Mouse (Mus musculus) kidney, postnatal 14 days (tissue): Measurements from ENCODE around the gene Hes1.

Experiments used
- DNase-seq: peaks from one replicate; pipeline ENCODE4 v3.0.0; 2022; ENCODE audit warnings: mixed read lengths

Hes1 gene

DNA sequence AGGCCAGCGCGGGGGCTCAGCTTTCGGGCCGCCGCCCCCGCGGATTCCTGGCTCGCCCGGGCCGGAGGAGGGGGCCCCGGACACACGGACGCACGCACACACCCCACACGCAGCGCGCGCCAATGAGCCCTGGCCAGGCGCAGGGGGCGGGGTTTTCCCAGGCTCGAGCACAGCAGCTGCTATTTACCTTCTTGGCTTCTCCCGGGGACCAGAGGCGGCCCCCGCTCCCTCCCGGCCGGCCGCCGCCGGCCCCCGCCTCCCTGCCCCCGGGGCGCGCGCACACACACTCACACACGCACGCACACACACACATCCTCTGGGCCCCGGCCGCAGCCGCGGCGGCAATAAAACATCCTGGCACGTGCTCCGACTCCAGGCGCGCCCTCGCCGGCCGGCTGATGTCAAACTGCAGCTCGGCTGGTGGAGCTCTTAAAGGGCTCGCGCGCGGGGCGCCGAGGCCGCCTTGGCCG is at the start of gene Hes1:
Gene Hes1, plus strand, starts transcription at position 401 of the 470 bp plus-strand sequence.
- peak; percentile 98 for DNase-seq

DNA sequence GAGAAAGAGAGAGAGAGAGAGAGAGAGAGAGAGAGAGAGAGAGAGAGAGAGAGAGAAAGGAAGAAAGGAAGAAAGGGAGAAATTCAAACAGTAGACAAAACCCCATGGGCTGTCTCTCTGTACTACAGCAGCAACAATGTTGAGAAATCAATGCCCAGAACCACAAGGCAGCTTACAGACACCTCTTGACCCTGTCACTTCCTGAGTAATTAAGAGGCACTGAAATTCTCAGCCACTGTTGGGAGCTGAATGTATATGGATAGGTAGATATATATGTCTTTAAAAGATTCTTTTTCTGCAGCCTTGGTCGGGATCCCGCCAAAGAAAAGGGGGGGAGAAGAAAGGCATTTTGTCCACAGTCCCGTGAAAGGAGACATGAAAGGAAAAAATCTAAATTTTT is 48.1 kb upstream of the Hes1 start:
- DNase-seq, result no peak

GRCm38 (mm10) chr16:30020124-30020523 is 44.1 kb upstream of the Hes1 start:
- DNase-seq, result peak; percentile 48

DNA sequence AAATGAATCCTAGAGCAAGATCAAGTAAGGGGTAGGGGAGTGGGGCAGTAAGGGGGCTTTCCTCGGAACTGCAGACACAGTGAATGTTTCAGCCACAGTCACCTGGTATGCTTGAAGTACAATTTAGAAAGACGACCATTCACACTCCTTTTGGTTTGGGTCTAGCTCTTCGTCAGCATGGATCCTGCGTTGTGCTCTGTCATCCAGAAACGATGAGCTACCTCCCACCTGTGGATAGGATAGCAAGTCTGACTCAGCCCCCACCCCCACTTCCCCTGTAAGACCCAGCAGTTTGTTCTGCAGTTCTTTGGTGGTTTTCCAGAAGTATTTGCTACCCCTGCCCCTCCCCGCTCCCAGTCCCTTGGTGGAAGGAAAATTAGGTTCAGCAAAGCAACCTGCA is 41.8 kb upstream of the Hes1 start:
- DNase-seq, result no peak

DNA sequence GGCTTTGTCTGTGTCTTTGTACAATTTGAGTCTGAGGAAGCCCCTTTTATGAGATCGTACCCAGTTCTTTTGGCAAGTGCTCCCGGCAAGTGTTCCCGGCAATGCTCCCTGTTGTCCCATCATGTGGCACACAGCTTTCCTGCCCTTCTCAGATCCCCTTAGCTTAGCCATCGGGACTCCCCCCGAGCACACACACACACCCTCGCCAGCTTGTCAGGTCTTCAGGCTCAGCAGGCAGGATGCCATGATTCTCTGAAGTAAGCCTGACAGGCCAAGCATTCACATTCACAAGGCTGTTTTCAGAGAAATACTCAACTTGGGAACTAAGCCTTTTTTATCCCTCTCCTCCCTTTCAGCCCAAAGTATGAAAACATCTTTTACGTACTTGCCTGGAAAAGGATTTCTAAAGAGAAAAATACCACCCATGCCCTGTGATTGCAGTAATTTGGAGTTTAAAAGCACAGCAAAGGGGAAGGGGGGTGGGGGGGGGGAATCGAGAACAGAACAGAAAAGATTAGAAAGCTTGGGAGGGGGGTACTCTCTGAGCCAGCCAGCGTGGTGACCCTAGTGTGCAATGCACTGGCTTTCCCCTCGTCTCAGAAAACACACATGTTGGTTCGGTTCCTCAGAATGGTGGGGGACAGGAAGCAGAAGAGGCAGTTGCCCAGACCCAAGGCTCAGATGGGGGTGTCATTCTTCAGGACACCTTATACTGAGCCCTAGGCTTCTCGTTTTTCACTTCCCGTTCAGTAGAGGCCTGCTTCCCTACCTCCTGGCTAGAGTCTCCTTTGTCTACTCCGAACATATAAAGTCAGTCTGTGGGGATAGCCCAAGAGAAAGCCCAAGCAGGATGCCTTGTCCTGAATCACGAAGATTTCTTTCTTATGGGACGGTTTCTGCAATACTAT is 41.0 kb upstream of the Hes1 start:
- DNase-seq, result no peak

DNA sequence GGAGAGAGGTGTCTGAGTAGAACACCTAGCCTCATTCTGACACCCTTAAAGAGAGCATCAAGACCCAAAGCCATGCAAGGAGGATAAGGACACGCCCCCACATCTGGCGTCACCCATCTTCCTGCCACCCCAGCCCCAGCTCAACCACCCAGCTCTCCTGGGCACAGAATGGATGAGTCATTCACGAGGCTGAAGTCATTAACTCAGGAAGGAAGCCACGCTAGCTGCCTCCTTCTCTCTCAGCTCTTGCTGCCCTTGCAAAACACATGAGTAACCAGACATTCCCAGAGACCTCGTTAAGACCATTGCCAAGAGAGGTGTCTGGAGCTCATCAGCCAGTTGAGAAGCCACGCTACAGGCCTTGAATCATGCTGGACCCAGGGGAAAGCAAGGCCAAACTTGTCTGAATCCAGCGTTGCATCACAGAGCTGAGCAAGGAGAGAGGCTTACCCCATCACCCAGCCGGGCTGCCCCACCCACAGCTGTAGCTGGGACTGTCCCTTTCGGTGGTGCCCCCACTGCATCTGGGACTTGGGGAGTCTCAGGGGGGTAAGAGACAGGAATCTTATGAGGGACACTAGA is 39.4 kb upstream of the Hes1 start:
- DNase-seq, result peak; percentile 24

DNA sequence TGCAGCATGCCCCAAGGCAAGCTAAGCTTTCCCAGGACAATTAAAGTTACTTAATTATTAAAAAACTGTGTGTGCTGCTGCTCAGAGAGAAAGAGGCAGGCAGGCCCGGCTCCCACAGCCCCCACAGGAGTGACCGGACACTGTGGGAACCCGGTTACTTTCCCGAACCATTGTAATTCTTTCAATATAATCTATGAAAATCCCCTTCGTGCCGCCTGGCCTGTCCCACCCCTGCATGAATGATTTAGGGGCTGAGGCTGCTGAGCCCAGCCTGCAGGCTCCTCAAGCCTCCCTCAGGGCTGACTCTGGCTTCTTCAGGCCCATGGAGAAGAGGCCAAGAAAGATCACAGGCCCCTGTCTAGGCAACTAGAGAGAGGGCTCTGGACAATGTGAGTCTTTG is 36.0 kb upstream of the Hes1 start:
- DNase-seq, result no peak

GRCm38 (mm10) chr16:30029264-30030003 is 34.8 kb upstream of the Hes1 start:
- DNase-seq, result no peak

GRCm38 (mm10) chr16:30032326-30032904 is 31.8 kb upstream of the Hes1 start:
- peak; percentile 24 for DNase-seq

DNA sequence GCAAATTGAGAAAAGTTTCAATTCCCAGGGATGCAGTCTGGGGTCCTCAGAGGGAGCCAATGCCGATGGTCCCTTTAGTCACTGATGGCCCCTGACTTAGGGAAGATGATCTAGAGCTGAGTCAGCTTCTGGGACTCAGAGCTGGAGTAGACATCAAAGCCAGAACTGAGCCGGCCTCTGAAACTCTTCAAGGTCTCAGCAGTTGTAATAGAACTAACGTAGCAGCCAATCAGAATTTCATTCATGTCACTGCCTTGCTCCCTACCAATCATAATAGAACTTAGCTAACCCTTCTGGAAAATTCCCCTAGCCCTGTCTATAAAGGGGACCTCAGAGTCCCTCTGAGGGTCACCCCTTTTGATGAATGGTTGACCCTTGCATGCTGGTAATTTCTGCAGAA is 30.8 kb upstream of the Hes1 start:
- no peak for DNase-seq

- peak; percentile 30 for DNase-seq
These were observed 30.2 kb upstream of the Hes1 start for GRCm38 (mm10) chr16:30034001-30034400.

DNA sequence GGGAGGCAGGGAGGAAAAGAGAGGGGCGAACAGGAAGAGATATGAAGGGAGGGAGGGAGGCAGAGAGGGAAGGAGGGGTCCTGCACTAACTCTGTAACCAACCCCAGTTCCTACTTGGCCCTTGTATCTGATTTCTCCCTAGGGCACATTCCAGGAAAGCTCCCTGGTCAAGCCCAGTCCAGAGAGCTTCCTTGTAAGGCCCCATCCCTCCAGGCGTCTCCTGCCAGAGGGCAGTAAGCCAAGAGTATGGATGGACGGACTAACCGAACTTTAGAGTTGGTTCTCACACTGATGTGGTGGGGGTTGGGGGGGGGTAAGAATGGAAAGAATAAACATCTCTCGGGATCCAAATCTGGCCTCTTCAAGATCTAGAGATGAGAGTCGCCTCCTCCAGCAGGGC is 29.7 kb upstream of the Hes1 start:
- DNase-seq, result peak; percentile 72

DNA sequence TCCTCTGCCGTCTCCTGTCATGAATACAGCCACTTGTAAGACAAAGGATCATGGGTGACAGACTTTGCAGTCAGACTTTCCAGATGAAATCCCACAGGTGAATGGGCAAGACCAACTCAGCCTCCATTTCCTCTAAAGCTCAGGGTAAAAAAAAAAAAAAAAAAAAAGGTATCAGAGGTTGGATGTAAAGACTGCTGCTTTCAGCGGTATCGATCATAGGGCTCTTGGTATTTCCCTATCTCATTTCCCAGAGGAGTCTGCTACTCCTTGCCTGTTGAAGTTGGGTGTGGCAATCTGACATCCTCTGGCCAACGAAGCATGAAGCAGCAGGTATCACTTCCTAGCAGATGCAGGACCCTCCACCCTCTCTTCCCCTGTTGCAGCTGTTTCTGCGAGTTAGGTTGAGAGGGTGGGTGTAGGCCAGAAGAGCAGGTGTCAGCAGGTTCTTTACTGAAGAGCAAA is 29.2 kb upstream of the Hes1 start:
- no peak for DNase-seq

DNA sequence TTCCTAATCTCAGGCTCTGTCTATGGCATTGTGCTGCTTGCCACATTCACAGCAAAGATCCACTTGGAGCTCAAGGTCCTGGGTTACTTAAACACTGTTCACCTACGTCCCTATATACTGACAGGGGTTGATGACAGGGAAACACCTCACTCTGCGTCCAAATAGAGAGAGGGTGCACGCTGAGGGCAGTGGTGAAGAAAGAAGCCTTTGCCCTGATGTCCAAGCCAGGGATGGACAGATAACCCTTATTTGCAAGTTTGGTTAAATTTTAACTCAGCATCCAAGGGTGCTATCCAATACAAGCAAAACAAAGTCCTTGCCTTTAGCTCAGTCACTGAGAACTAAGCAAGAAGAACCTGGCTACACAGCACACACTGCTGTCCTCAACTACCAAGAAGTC is 28.1 kb upstream of the Hes1 start:
- DNase-seq, result peak; percentile 38

DNA sequence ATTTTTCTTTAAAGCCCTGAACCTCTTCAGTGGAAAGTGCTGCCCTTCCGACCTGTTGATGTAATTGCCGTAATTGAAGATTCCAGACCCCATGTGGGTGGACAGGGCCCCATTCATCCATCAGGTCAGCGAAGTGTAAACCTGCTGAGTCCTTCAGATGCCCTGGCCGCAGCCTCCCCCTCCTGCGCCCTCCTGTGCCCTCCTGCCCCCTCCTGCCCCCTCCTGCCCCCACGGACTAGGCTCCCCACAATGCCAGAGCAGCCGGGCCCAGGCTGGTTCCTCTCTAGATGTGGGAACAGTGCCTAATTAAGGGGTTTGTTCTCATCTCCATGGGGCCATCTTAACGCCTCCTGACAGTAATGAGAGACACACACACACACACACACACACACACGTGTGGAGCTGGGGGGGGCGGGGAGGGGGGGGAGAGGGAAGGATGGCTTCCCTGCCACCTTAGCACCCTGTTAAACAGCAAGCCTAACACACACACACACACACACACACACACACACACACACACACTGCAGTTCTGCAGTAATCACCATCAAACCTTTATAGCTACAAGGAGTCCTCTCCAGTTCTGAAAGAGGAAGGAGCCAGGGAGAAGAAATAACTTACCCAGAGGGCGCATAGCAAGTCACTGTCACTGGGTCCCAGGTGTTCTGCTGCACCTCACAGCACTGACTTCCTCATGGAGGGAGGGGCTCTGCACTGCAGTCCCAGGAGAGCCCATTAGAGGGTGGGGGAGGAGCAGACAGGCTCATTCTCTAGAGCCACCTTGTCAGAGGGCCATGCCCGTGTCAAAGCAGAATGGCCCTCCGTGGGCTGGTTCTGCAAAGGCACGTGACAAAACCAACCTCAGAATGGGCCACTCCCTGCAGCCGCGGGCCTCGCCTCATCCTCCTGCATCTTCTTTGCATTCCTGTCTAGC is 25.3 kb upstream of the Hes1 start:
- DNase-seq, result no peak

DNA sequence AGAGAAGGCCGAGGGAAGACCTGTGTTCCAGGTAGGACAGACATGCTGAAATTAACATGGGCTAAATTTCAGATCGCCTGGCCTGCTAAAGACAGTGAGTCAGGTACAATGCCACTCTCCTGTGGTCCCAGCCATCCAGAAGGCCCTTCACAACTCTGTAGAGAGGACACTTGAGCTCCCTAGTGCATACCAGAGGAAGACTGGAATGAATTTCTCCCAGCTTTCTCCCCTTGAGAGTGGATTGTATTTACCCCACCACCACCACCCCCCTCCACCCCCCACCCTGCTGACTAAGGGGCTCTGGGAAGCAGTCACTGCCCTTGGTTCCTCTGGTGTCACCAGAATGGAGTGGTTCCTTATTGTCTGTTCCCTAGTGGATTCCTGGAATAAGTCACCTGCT is 24.3 kb upstream of the Hes1 start:
- DNase-seq, result no peak

GRCm38 (mm10) chr16:30042859-30043258 is 21.3 kb upstream of the Hes1 start:
- no peak for DNase-seq

GRCm38 (mm10) chr16:30045615-30046014 is 18.6 kb upstream of the Hes1 start:
- peak; percentile 89 for DNase-seq

DNA sequence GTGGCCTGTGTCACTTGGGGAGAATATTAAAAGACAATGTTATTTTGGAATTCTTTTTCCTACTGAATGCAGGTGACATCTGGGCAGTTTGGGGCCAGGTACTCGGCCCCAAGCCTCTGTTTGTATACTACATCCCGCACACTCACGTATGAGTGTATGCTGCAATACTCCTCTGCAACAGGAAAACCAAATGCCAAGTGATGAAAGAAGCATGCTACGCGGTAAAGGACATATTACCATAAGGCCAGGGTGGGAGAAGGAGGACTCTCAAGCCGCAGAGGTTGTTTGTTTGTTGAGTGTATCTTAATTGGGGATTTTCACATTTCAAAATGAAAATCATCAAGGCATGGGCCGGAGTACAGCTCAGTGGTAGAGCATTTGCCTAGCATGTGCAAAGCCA is 17.2 kb upstream of the Hes1 start:
- DNase-seq, result no peak

GRCm38 (mm10) chr16:30047421-30047831 is 16.8 kb upstream of the Hes1 start:
- DNase-seq, result no peak

- DNase-seq, result peak; percentile 45
These were observed 13.3 kb upstream of the Hes1 start for GRCm38 (mm10) chr16:30050767-30051490.
